Mouse (Mus musculus) bone marrow macrophage, adult 2 months (primary cell): ENCODE measurements around the gene Ctc1.
A peak's percentile ranks its signal among the peaks of the same experiment; 100 is the strongest.

Source experiments
- CTCF ChIP-seq: IDR thresholded peaks from 2 replicates; pipeline ENCODE4 v1.5.1; 2012; ENCODE audit warnings: low read depth, mild to moderate bottlenecking, low read length, moderate library complexity
- POLR2A ChIP-seq: IDR thresholded peaks from 2 replicates; pipeline ENCODE4 v1.6.1; 2012; ENCODE audit warnings: mild to moderate bottlenecking, low read depth, low read length, borderline replicate concordance

GRCm38 (mm10) chr11:69066956-69067355, 51.2 kb downstream of the Ctc1 start:
- TF ChIP-seq CTCF (peak; percentile 57; the same call in 1 of the 2 replicates), POLR2A (no peak)
